Mouse (Mus musculus) testis, postnatal 14 days (tissue): ENCODE results near the gene Olfr692.
"Not testable (repeated sequence)": the region's sequence is repeated elsewhere in the genome, so short reads cannot be mapped to it uniquely, and the experiment has no call there.

Experiments
- DNase-seq: peaks from one replicate; pipeline ENCODE4 v3.0.0; 2021; ENCODE audit warnings: low spot score

Olfr692 gene

DNA sequence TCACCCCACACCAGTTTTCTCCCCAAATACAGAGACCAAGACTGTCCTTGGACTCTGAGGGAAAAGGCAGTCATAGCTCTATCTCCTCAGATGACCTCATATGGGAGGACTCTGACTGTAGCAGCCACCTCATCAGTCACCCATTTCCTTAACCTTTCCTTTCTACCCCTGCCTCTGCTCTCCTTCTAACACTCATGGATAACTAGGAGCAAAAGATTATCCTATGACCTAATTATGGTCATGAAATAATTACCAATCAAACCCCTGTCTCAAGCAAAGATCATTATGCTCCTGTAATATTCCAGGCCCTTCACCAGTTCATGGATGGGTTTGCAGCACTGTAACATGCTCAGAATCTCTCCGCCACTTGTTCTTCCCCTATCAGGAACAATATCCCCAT is at the start of gene Olfr692:
Gene Olfr692, plus strand, starts transcription at position 301 of the 400 bp plus-strand sequence.
- no peak for DNase-seq

DNA sequence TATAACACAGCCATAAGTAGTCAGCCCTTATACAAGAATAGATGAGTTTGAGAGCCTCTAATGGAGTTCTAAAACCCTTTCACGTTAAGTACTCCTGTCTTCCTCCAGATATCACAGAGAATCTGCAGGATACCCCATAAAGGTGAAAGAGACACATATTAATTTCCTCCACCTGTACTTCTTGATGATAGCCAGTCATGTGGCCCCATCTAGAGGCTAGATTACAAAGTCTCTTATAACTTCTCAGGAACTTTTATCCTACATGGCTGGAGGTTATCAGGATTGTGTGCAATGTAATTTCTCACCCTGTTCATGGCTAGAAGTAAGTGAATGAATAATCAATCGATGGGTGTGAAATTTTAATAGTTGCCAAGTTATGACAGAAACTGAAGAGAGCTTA is 42.7 kb upstream of the Olfr692 start:
- DNase-seq, result no peak

DNA sequence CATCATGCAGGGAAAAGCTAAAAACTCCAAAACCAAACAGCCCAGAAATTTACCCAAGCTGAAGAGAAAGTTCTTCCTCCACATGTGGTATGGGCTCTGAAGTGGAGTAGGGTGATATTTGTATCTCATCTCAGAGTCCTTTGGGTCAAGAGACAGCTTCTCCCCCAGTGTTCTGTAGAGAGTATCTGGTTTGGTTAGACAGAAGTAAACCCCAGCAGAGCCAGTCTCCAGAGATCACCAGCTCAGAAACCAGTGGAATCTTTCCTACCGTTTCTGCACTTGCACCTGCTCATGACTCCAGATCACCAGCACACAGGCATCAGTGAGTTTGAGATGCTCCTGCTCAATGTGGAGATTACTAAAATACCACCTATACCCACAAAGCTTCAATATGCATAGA is 34.0 kb upstream of the Olfr692 start, which contains the start of gene Olfr690:
Gene Olfr690, minus strand, starts transcription at position 101 of the 400 bp plus-strand sequence.
- DNase-seq, result no peak

DNA sequence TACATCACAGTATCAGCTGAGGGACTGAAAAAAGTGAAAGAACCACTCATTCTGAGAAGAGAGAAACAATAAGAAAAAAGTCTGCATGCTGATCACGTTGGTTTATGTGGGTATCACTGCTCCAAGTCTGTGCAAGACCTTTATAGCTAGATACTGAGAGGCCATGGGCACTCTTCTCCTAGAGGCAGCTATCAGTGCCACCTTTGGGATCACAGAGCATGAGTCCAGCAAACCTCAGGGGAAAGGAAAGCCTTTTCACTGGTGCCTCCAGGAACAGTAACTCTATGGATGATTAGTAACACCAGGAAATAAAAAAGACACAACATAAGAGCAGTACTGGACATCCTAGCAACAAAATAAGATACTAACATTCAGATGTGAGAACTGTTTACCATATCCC is 25.9 kb upstream of the Olfr692 start, which contains the start of gene Olfr691:
Gene Olfr691, minus strand, starts transcription at position 101 of the 400 bp plus-strand sequence.
- DNase-seq, result no peak

DNA sequence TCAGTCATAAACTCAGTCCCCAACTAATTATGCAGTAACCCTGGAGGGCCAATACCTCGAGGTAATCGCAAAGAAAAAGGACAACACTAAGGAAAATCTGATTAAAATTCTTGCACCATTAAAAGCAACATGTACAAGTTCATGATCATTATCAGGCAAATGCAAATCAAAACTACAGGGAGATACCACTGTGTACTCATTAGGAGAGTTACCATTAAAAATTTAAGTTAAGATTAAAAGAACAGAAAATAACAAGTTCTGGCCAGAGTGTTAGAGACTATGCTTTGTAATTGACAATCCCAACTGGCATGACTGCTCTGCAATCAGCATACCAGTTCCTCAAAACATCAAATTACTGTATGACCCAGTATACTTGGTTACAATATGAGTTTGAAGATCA is 25.3 kb upstream of the Olfr692 start:
- DNase-seq, result no peak

DNA sequence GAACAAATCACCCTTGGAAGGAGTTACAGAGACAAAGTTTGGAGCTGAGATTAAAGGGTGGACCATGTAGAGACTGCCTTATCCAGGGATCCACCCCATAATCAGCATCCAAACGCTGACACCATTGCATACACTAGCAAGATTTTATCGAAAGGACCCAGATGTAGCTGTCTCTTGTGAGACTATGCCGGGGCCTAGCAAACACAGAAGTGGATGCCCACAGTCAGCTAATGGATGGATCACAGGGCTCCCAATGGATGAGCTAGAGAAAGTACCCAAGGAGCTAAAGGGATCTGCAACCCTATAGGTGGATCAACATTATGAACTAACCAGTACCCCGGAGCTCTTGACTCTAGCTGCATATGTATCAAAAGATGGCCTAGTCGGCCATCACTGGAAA is 12.0 kb upstream of the Olfr692 start:
- DNase-seq, result not testable (repeated sequence)

DNA sequence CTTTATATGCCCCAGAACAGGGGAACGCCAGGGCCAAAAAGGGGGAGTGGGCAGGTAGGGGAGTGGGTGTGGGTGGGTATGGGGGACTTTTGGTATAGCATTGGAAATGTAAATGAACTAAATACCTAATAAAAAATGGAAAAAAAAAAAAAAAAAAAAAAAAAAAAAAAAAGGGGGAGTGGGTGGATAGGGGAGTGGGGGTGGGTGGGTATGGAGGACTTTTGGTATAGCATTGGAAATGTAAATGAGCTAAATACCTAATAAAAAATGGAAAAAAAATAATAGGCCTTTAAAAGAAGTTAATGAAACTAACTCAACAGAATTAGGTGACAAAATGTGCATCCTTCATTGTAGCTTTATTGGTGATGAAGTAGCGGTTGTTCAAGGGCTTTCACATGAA is 11.5 kb upstream of the Olfr692 start:
- not testable (repeated sequence) for DNase-seq

DNA sequence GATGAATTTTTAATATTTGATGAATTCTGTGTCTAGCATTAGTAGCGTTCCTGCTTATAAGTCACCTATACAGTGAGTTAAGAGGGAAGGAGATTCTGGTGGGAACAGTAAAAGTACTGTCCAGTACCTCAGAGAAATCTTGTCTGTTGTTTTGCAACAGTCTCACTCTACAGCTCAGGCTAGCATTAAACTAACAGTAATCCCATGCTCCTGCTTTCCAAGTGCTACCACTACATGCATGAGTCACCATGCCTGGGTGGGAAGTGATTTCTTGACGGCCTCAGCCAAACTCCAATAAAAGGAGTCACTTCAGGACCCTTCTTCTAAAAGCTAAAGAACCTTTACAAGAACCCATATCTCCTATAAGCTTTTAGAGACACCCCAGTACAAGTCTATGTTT is 6.3 kb upstream of the Olfr692 start:
- DNase-seq, result no peak

DNA sequence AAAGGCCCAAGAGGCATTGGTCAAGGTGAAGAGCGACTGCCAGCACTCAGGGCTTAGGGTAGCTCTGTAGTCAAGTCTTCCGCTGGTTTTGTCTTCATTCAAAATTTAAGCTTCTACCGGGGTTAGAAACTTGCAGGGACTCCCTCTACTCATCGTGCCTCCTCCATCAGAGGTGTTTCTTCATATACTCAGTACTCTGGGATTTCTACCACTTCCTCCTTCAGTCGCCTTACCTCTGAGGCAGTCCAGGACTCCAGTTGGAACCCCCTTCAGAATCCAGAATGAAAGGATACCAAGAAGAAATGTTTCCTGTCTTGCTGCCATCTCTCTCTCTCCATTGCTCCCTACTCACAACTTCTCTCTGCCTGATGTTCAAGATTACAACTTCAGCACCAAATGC is 762 bp upstream of the Olfr692 start:
- DNase-seq, result no peak

DNA sequence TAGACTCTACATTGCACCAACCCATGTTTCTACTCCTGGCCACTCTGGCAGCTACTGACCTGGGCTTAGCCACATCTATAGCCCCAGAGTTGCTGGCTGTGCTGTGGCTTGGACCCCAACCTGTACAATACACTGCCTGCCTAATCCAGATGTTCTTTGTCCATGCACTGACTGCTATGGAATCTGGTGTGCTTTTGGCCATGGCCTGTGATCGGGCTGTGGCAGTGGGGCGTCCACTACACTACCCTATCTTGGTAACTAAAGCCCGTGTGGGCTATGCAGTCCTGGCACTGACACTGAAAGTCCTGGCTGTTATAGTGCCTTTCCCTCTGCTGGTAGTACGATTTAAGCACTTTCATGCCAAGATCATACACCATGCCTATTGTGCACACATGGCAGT is 491 bp downstream of the Olfr692 start:
- DNase-seq, result no peak

DNA sequence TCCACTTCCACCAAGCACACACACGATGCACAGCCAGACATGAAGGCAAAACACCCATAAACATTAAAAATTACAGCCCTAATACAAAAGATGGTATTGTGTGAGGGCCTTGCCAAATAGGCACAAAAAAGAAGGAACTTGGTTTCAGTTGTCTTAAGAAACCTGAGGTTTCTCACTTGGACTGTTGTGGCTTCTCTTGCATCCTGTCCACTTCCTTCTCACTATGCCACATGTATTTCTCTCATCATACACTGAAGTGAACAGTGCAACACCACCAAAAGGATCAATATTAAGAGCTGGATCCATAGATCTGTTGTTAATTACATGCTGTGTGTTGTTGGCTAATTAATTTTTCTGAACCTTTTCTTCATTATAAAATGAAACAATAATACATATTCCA is 4.9 kb downstream of the Olfr692 start:
- DNase-seq, result no peak

DNA sequence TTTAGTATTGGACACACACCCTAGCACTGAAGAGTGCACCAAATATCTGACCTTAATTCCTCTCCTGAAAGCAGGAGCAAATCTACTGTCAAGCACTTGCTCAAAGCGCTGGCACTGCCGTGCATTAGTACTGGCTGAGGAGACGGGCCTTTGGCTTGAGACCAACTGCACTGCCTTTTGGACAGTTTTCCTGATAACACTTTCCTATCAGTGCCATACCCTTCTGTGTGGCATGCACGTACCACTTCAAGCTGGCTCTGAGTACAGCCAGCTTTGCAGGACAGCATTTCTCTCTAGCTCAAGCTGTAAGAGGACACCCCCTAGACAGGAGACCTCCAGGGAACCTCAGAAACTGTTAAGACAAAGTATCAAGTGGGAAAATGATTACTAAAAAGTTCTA is 5.5 kb downstream of the Olfr692 start:
- DNase-seq, result no peak

DNA sequence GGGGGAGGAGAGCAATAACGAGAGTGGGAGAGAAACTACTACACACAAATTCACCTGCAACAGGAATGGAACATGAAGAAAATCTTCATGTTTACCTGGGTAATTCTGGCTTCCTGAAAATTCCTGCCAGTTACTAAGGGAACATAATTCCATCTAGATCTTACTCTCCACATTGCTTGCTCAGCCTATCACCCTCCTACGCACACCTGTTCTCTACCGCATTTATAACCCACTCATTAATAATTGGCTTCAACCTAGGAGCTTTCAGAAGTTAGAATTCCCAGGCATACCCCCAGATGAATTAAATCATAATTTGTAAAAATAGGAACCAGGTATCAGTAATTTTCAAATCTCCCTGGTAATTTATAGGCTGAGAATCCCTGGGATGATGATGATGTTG is 5.9 kb downstream of the Olfr692 start:
- DNase-seq, result no peak

DNA sequence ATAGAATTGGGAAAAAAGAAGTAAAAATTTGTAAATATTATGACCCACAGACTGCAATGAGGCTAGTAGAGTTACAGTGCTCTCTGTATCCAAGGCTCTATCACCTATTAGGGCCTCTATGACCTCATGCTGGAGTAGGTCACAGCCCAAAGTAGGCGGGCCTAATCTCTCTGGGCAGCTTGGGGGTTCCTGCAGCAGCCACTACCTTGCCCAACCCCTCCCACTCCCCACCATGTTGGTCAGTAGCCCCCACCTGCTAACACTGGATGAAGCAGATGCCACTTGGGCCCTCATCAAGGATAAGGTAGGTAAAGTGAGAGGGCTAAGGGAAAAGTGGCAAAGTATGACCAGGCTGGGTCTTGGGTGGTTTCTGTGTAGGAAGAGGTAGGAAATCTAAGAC is 6.8 kb downstream of the Olfr692 start, which contains the start of gene Gm5901:
Gene Gm5901, plus strand, starts transcription at position 173 of the 400 bp plus-strand sequence.
- DNase-seq, result no peak

DNA sequence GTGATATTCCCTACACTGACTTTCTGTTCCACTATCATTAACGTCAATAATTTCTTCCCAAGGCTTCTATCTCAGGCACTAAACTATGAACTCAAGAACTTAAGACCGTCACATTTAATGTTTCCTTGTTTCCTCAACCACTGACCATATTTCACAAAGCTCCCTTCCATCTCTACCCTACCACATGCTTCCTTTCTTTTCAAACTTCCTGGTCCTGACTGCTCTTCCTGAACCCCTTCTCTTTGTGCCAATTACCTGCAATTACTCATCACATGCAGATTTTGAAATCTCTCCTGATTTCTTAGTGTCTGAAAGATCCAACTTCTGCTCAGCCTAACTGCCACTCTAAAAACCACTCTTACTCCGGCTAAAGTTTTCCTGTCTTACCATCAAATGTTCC is 12.3 kb downstream of the Olfr692 start:
- no peak for DNase-seq

DNA sequence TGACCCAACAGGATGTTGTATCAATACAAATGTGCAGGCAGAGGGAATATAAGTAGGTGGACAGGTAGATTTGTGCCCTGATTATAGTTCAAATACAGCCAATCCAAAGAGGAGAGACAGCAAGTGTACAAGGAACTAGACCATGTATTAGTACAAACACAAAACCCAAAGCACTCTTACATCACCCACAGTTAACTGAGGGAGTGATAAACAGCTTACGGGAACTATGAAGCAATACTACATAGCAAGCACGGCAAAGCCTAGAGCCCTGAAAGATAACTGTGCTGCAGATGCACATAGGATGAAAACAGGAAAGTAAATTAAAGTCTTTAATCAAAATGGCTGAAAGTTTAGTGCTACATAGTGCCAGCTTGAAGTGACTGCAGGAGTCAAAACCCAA is 19.7 kb downstream of the Olfr692 start:
- no peak for DNase-seq

DNA sequence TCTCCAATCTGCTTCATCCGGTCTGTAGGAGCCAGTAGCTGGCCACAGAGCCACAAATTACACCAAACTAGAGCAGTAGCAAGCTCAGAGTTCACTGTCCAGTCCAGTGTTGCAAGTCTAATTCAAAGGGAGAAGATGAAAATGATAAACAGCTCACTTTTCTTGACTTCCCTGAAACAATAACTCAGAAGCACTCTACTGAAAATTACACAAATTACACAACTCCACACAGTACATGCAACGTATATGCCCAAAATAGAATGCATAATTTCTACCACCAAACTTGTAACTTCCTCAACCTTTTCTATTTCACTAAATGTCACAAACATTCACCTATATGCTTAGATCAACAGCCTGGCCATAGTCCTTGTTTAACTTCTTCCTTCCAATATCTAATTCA is 22.2 kb downstream of the Olfr692 start:
- DNase-seq, result no peak

DNA sequence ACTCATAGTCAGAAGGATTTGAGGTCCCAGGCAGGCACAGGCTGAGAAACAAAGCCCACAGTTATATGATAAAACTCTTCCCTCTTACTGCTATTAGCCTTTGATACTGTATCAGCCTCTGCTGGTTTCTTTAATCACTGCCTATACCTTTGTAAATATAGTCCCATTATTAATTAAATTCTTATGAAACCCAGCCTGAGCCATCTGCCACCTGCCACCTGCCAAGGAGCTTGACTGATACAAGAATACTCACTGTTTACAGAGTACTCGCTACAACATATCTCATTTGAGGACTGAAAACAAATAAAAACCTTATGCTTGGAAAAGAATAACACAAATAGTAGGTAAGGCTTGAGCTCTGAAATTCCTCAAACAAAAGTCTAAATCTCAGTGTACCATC is 26.6 kb downstream of the Olfr692 start:
- no peak for DNase-seq

DNA sequence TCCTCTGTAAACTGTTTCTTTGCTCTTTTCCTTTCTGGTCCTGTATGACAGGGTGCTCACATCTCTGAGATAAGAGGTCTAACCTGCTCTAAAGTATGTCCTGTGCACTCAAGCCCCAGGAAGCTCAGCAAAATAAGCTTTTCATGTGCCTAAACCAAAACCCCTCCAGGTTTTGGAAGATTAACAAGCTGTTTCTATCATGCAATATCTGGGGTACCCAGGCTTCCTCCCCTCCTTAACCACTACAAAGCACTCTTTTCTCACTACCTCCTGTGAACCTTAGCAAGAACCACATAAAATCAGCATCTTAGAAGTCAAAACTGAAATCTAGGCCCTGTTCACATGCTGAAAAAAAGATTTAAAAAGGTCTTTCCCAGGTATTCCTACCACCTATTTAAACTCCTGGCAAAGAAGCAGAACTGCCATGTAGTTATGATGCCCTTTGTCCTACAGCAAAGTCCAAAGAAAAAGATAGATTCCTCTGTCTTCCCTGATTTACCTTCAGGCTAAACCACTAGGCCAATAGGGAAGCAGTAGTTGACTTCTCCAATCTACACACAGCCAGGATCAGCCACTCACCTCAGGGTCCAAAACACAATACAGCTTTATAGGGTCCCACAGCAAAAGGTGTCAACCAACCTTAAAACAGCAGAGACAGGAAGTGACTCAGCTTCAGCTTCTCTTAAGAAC is 27.2 kb downstream of the Olfr692 start:
- DNase-seq, result no peak

DNA sequence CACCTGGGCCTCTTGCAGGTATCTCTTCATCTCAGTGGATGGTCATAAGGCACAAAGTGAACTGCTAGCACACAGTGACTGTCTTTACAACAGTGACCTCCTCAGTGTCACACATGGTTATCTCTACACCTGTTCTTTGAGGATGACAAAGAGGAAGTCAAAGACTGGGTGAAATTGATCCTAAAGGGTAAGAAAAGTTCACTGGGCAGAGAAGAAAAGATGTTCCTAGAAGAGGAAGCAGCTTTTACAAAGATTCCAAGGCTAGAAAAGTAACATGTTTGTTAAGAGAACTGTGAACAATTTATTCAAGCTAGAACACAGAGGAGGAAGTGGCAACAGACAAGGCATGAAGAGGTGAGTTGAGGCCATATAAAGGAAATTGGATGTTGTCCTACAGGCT is 28.1 kb downstream of the Olfr692 start:
- DNase-seq, result no peak

DNA sequence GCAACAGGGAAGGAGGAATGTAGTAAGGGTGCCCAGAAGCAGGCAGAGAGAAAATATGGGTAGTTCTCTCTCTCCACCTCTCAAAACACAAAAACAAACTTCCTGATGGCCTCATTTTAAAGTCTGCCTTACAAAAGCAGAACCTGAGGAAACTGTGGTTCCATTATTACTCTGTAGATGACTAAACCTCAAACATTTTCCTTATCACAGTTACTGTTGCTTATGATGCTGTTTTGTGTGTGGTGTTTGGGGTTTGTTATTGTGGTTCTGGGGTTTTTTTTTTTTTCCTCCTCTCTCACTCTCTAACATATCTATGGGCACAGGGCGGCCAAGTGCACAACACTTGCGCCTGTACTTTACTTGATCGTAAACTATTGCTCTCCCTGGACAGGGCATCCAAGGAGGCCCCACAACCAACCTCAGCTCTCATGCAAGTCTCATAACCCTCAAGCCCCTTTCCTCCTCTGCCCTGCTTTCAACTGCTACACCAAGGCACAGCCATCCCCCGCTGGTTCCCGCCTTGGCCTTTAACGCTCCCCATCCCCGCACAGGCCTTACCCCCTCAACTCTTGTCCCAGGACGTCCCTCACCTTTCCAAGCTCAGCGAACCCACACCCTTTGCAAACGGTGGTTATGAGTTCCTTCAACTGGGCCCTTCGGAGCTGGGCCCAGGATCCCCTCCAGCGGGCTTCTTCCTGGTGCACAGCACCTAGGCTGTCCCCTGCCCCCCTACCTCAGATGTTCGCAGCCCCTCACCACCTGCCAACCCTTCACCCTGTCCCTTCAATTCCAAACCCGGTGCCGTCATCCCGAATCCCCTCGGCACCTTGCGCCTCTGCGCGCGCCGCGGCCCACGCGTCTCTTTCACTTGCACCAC is 31.3 kb downstream of the Olfr692 start:
- no peak for DNase-seq

DNA sequence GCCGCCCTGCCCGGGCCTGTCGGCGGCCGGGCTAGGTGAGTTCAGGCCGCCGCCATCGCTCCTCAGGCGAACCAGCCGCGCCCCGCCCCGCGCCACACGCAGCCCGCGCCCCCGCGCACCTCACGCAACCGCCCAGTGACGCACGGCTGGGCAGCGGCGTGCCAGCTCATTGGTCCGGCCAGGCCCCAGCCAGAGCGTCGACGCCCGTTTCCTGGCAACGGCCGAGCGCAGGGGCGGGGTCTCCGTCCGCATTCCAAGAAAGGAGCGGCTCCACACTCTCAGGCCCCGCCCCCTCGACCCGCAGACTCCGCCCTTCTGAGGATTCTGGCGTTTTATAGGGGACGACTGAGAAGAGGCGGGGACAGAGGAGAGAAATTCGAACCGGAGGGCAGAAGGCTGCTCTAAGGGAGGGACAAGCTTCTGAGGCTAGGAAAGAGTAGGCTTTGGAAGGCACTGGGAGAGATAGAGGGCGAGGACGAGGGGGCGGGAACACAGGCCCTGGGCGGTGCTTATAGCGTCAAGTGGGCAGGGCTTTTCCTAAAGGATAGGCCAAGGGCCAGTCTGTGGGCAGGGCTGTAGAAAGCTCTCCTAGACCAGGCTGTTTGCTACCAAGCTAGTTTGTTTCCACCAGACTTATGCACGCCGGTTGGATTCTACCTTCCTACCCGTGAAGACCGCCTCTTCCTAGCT is 32.0 kb downstream of the Olfr692 start, which contains the start of gene Fam160a2:
Gene Fam160a2, minus strand, starts transcription at position 120 of the 690 bp plus-strand sequence.
- DNase-seq, result peak; percentile 99

DNA sequence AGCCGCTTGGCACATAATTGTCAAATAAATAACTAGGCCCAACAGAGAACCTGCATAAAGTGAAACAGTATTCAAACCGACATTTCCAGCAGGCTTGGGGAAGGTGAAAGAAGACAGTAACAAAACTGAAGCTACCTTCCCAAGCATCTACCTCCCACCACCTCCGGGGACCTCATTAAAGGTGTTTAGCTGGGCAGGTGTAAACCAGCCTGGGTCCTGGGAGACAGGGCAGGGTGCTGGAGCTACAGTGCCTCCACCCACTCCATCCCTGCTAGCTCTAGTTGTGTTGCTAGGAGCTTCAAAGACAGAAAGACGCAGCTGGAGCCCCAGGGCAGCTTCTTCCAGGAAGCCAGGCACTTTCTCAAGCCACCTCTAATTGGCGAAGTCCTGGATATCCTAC is 36.2 kb downstream of the Olfr692 start, which contains the start of gene Cnga4:
Gene Cnga4, plus strand, starts transcription at position 301 of the 400 bp plus-strand sequence.
- no peak for DNase-seq
